Mouse (Mus musculus): ENCODE measurements around the gene Syt13. TPM values are rescaled to one million over a fixed set of nuclear protein-coding genes. Genes with fewer than 3 reads are reported as not detected.

The Syt13 gene
- total RNA-seq, 2 experiments from 2014 or later: 188 to 230 TPM

DNA sequence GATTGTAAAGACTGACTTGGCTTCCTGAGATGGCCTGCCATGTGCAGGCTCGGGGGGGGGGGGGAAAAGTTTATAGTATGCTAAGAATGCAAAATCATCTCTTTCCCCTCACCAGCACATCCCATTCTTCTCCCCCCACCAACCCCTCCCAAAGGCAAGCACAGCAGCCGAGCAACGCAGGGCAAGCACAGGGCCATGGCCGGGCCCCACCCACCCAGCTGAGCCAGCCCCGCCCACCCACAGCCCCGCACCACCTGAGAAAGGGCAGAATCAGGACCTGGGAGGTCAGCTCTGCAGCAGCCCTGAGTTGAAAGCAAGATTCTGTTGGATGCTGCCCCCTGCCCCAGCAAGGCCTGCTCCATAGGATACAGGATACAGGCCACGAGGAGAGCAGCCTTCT lies 70.7 kb downstream of the Syt13 start:
- intact Hi-C loops (cut with DNase I): no loop called here
- DNase-seq (ENCODE audit: low spot score in 2 of 2): no peak

DNA sequence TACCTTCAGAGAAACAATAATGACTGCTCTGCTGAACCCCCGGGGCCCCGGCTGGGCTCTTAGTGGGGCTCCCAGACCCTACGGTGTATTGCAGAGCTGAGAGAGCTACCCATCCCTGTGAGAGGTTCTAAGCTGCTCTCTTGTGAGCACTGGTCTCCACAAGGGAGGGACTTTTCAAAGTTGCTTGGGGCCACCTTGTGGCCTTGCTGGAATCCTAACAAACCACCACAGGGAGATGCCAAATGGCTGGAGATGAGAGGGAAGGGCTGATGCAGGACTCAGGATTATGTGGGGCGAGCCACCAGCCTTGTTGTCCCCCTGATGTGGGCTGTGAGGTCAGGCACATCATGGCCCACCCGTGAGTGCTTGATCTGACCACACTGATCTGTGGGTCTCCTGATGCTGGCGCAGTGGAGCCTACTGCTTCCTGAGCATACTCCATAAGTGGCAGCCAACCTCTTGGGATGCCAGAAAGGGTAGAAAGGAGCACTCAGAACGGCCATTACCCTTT lies 72.3 kb downstream of the Syt13 start:
- peak in 1 of 2 experiments; percentile 17 for DNase-seq (ENCODE audit: low spot score in 2 of 2)
- intact Hi-C loops (cut with DNase I): no loop called here

DNA sequence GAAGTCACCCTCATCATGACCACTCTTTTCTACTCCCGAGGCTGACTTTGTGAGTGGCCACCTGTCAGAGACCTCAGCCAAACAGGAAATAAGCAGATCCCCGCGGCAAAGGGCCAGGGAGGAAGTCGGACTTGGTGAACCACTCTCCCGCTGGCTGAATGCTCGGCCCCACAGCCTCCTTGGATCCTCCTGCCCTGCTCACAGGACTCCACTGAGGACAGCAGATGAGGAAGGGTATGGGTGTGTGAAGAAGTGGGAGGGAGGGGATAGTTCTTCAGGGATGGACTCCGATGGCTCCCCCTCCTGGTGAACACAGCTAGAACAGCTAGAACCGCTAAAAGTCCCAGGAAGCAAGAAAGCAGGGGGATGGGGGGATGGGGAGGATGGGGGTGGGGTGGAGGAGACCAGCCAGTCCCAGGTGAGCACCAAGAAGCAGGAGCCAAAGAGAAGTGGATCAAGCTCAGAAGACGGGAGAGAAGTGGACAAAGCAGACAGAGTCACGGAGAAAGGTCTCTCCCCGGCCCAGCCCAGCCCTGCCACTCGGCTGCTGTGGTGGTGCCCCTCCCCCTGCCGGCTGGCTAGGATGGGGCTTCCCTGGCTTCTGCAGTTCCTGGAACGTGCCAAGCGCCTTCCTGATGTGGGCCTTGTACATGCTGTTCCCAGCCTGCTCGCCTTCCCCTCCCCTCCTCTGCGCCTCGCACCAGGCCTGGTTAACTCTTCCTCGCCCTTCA lies 73.2 kb downstream of the Syt13 start:
- DNase-seq (ENCODE audit: low spot score in 2 of 2): peak; percentile 56 to 61

DNA sequence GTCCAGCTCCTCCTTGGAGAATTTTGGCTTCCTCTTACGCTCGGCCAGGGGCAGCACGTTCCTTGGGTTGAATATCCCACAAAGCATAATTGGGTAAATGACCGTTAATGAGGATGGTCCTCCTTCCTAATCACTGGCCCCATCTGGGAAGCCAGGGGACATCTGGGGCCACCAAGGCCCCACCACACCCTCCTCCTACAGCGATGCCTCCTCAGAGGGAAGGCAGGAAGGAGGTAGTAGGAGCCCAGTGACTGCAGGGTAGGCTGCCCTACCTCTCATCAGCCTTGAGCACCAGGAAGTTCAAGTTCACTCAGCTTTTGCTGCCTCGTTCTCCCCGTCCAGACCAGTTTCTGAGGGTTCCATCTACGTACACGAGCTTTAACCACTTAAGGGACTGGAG lies 74.7 kb downstream of the Syt13 start:
- DNase-seq (ENCODE audit: low spot score in 2 of 2): no peak
- intact Hi-C loops (cut with DNase I): no loop called here

More for the DNA sequence above, 73.2 kb downstream of the Syt13 start:
- intact Hi-C loops (cut with DNase I): no loop called here

DNA sequence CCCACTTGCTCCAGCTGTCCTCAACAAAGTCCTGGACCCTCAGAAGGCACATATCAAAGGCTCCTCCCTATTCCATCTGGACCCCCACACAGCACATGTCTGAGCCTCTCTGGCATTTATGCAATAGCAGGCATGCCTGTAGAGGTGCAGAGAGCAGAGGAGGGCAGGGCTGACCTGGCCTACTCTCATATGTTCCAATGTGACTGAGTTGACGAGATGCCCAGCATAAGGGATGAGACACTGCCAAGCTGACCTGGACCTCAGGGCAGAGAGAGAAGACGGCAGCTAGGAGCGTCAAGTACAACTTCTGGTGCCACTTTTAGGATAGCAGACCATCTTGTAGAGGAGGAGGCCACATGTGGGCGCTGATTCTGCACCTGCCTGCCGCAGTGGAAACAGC lies 77.1 kb downstream of the Syt13 start:
- DNase-seq (ENCODE audit: low spot score in 2 of 2): no peak
- intact Hi-C loops (cut with DNase I): no loop called here

DNA sequence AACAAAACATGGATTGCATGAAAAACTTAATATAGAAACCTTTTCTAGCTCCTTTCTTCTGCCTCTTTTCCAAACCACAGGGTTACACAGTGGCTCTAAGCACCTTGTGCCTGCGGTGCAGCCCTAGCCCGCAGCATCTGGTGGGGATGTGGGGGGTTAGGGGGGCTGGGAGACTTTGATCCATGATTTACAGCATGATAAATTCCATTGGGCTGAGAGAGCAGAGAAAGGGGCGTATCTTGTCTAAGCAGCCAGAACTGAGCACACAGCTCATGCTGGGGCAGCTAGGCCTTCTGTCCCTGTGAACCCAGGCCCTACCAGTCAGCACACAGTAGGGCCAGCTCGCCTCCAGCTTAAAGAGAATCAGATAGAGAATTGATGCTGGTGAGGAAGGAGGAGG lies 90.1 kb downstream of the Syt13 start:
- intact Hi-C loops (cut with DNase I): no loop called here

More for the DNA sequence above, 90.1 kb downstream of the Syt13 start:
- no peak for DNase-seq (ENCODE audit: low spot score in 2 of 2)

Other genes with a start within 250 kb of the Syt13 start
- gene Prdm11, start 131.1 kb downstream of the Syt13 start, total RNA-seq (2021): 10 to 100 TPM; 21.7 to 25.8 TPM

All from left cerebral cortex, postnatal 25 days (tissue).